9 mouse cellular contexts compared by ENCODE assay signal in genomic region chr11:65838999-65839398, GRCm38 (mm10). TPM values are rescaled to one million over a fixed set of nuclear protein-coding genes. Genes with fewer than 3 reads are reported as not detected.
DNase-seq lines count a peak whose midpoint lies in the region; ATAC-seq lines count a peak whose summit lies in the region.
"Had no signal": no experiment of that assay in that cellular context is flagged by ENCODE, and none has a peak within 500 bp of the region (broad histone marks: within the 10 kb centered on the region; RNA-seq: fewer than 3 reads in every experiment).

No protein-coding gene starts in this region.

- peak; percentile 63 for DNase-seq in forebrain, embryonic 14.5 days (ENCODE audit: low spot score)
- peak; percentile 19 for DNase-seq in Muller cell, postnatal 12 days (ENCODE audit: inconsistent ontology term)
- peak; percentile 36 for DNase-seq in kidney, postnatal 10 days
- no peak for DNase-seq in thymus, postnatal 36 days
- DNase-seq in adrenal gland, adult 18-20 months (ENCODE audit: low spot score in 2 of 2): no peak
- no peak for DNase-seq in urinary bladder, adult 18-20 months (ENCODE audit: low spot score in 2 of 2)

- H3K9ac ChIP-seq in forebrain, embryonic 14.5 days (ENCODE audit: low read length): no peak overlapping the region
- H3K9ac ChIP-seq in forebrain, embryonic 13.5 days: no peak overlapping the region
- H3K9ac ChIP-seq in lung, embryonic 16.5 days (ENCODE audit: low read length): no peak overlapping the region
- H3K9ac ChIP-seq: midbrain, embryonic 12.5 days had no signal

- H3K4me2 ChIP-seq in forebrain, embryonic 14.5 days (ENCODE audit: low read length): no peak overlapping the region
- H3K4me2 ChIP-seq in forebrain, embryonic 13.5 days: no peak overlapping the region
- no peak overlapping the region for H3K4me2 ChIP-seq in lung, embryonic 16.5 days (ENCODE audit: low read depth, low read length)
- H3K4me2 ChIP-seq: midbrain, embryonic 12.5 days had no signal

- no peaks in the 10 kb centered on the region; the same call in 1 of the 2 replicates for H3K4me1 ChIP-seq in forebrain, embryonic 14.5 days (ENCODE audit: control insufficient read depth, insufficient read depth, low read length)
- H3K4me1 ChIP-seq in forebrain, embryonic 13.5 days: no peaks in the 10 kb centered on the region
- peaks cover 4% of the 10 kb centered on the region; the same call in 1 of the 2 replicates for H3K4me1 ChIP-seq in lung, embryonic 16.5 days (replicated peaks; ENCODE audit: control insufficient read depth, insufficient read depth, low read length)
- H3K4me1 ChIP-seq: midbrain, embryonic 12.5 days had no signal

- H3K36me3 ChIP-seq in forebrain, embryonic 14.5 days (ENCODE audit: control insufficient read depth, insufficient read depth, low read length): no peaks in the 10 kb centered on the region
- peaks cover 3% of the 10 kb centered on the region; the same call in 1 of the 2 replicates for H3K36me3 ChIP-seq in forebrain, embryonic 13.5 days (ENCODE audit: poor library complexity, severe bottlenecking)
- no peaks in the 10 kb centered on the region for H3K36me3 ChIP-seq in lung, embryonic 16.5 days (ENCODE audit: control insufficient read depth, insufficient read depth, low read length)
- H3K36me3 ChIP-seq: midbrain, embryonic 12.5 days had no signal

- ATAC-seq in forebrain, embryonic 14.5 days: 0 out of 2 replicates have a peak, but pooled peaks have one; percentile 12
- no peak; the same call in 1 of the 2 replicates for ATAC-seq in forebrain, embryonic 13.5 days
- ATAC-seq in lung, embryonic 16.5 days (ENCODE audit: low read depth): peak; percentile 96

- H3K27ac ChIP-seq in forebrain, embryonic 14.5 days (ENCODE audit: low read depth, low read length): no peak overlapping the region; the same call in 1 of the 2 replicates
- H3K27ac ChIP-seq in forebrain, embryonic 13.5 days: no peak overlapping the region
- no peak overlapping the region for H3K27ac ChIP-seq in lung, embryonic 16.5 days (ENCODE audit: low read length)
- H3K27ac ChIP-seq: midbrain, embryonic 12.5 days had no signal

- WGBS in forebrain, embryonic 14.5 days: 73% methylated on average over 8 of the region's 8 CpGs
- WGBS in forebrain, embryonic 13.5 days: 83% methylated on average over 8 of the region's 8 CpGs
- WGBS in lung, embryonic 16.5 days: 35% methylated on average over 8 of the region's 8 CpGs

- no peak overlapping the region for H3K4me3 ChIP-seq in forebrain, embryonic 14.5 days (ENCODE audit: low read depth, low read length)
- H3K4me3 ChIP-seq in forebrain, embryonic 13.5 days: no peak overlapping the region
- no peak overlapping the region for H3K4me3 ChIP-seq in lung, embryonic 16.5 days (ENCODE audit: low read length)
- H3K4me3 ChIP-seq: midbrain, embryonic 12.5 days had no signal

- no peaks in the 10 kb centered on the region for H3K9me3 ChIP-seq in forebrain, embryonic 14.5 days (replicated peaks; ENCODE audit: control insufficient read depth, low read length)
- H3K9me3 ChIP-seq in forebrain, embryonic 13.5 days (replicated peaks): no peaks in the 10 kb centered on the region
- H3K9me3 ChIP-seq in lung, embryonic 16.5 days (ENCODE audit: control insufficient read depth, low read length): no peaks in the 10 kb centered on the region
- H3K9me3 ChIP-seq: midbrain, embryonic 12.5 days had no signal

- no peaks in the 10 kb centered on the region for H3K27me3 ChIP-seq in forebrain, embryonic 14.5 days (replicated peaks; ENCODE audit: control insufficient read depth, insufficient read depth, low read length)
- H3K27me3 ChIP-seq in forebrain, embryonic 13.5 days: no peaks in the 10 kb centered on the region
- H3K27me3 ChIP-seq in lung, embryonic 16.5 days (ENCODE audit: control insufficient read depth, insufficient read depth, low read depth, low read length): no peaks in the 10 kb centered on the region
- H3K27me3 ChIP-seq: midbrain, embryonic 12.5 days had no signal

RNA-seq across cellular contexts. Expression of gene Zkscan6, which starts 32.0 kb away (rescaled TPM):
- 22.3 and 22.7 TPM in 2 replicates for polyA plus RNA-seq in forebrain, embryonic 14.5 days (2014; fragmentation: Nextera tagmentation; extraction: Ambion mirVana)
- polyA plus RNA-seq in forebrain, embryonic 13.5 days (2015; fragmentation: Nextera tagmentation; extraction: Ambion mirVana): 19.3 and 20.3 TPM in 2 replicates
- 16.9 and 17.7 TPM in 2 replicates for polyA plus RNA-seq in lung, embryonic 16.5 days (2015; fragmentation: Nextera tagmentation; extraction: Ambion mirVana)
- total RNA-seq in adrenal gland, adult 18-20 months (2021): 10 to 100 TPM; 10.0 to 14.0 TPM

RNA-seq across cellular contexts. Expression of gene Map2k4, which starts 50.9 kb away (rescaled TPM):
- polyA plus RNA-seq in forebrain, embryonic 14.5 days (2014; fragmentation: Nextera tagmentation; extraction: Ambion mirVana): 85.2 and 96.7 TPM in 2 replicates
- polyA plus RNA-seq in forebrain, embryonic 13.5 days (2015; fragmentation: Nextera tagmentation; extraction: Ambion mirVana): 65.2 and 72.3 TPM in 2 replicates
- polyA plus RNA-seq in lung, embryonic 16.5 days (2015; fragmentation: Nextera tagmentation; extraction: Ambion mirVana): 54.3 and 55.7 TPM in 2 replicates
- 10 to 100 TPM; 40.0 to 62.2 TPM for total RNA-seq in adrenal gland, adult 18-20 months (2021)

Comparison
In these comparisons a context has a peak if more than half of its experiments do, and no peak if none do; other contexts are left out.
1. DNase-seq: peak in forebrain, embryonic 14.5 days (single experiment), Muller cell, postnatal 12 days (single experiment) and kidney, postnatal 10 days (single experiment); none in thymus, postnatal 36 days (0 of 2), adrenal gland, adult 18-20 months (0 of 2) and urinary bladder, adult 18-20 months (0 of 2).